Mouse (Mus musculus): ENCODE measurements at regions not wholly inside any gene's neighbourhood (a gene's known extent, or its start where the extent isn't known, plus 50 kb on each side); places are given as distances from the start of the nearest gene placed in this dataset.
A peak's percentile ranks its signal among the peaks of the same experiment; 100 is the strongest.

- no peak overlapping the region for H3K4me3 ChIP-seq (ENCODE audit: low read depth, low read length)
- no peak for ATAC-seq
- peaks cover 27% of the 10 kb centered on the region for H3K4me1 ChIP-seq (ENCODE audit: control insufficient read depth, insufficient read depth, low read length)
- no peaks in the 10 kb centered on the region for H3K27me3 ChIP-seq (ENCODE audit: control insufficient read depth, insufficient read depth, low read depth, low read length)
- WGBS: 82% methylated on average over 5 of the region's 5 CpGs
- no peak overlapping the region for H3K9ac ChIP-seq (ENCODE audit: low read depth, low read length)
- H3K9me3 ChIP-seq (replicated peaks; ENCODE audit: control insufficient read depth, low read length, poor library complexity, severe bottlenecking): no peaks in the 10 kb centered on the region
- H3K4me2 ChIP-seq (ENCODE audit: low read length): no peak overlapping the region
- H3K36me3 ChIP-seq (ENCODE audit: control insufficient read depth, insufficient read depth, low read length): no peaks in the 10 kb centered on the region
- H3K27ac ChIP-seq (ENCODE audit: low read length): no peak overlapping the region
These were observed 159.3 kb upstream of the Ccdc122 start for GRCm38 (mm10) chr14:76877306-76877705.

- no peak overlapping the region for H3K4me2 ChIP-seq (ENCODE audit: low read length)
- no peaks in the 10 kb centered on the region for H3K36me3 ChIP-seq (ENCODE audit: control insufficient read depth, insufficient read depth, low read length)
- no peak overlapping the region for H3K9ac ChIP-seq (ENCODE audit: low read depth, low read length)
- no peak for ATAC-seq
- no peaks in the 10 kb centered on the region for H3K9me3 ChIP-seq (replicated peaks; ENCODE audit: control insufficient read depth, low read length, poor library complexity, severe bottlenecking)
- no peak overlapping the region for H3K27ac ChIP-seq (ENCODE audit: low read length)
- H3K27me3 ChIP-seq (ENCODE audit: control insufficient read depth, insufficient read depth, low read depth, low read length): no peaks in the 10 kb centered on the region
- H3K4me1 ChIP-seq (ENCODE audit: control insufficient read depth, insufficient read depth, low read length): peaks cover 22% of the 10 kb centered on the region
- no peak overlapping the region for H3K4me3 ChIP-seq (ENCODE audit: low read depth, low read length)
- WGBS: 52% methylated on average over 7 of the region's 7 CpGs
These were observed 160.6 kb upstream of the Ccdc122 start for GRCm38 (mm10) chr14:76876015-76876414.

- 45% methylated on average over 8 of the region's 8 CpGs for WGBS
- Histone ChIP-seq H3K9ac (ENCODE audit: low read depth, low read length) (no peak overlapping the region), H3K27ac (ENCODE audit: low read length) (peak overlapping the region; percentile 76), H3K36me3 (ENCODE audit: control insufficient read depth, insufficient read depth, low read length) (no peaks in the 10 kb centered on the region), H3K27me3 (ENCODE audit: control insufficient read depth, insufficient read depth, low read depth, low read length) (no peaks in the 10 kb centered on the region), H3K9me3 (replicated peaks; ENCODE audit: control insufficient read depth, low read length, poor library complexity, severe bottlenecking) (no peaks in the 10 kb centered on the region), H3K4me3 (ENCODE audit: low read depth, low read length) (no peak overlapping the region), H3K4me2 (ENCODE audit: low read length) (no peak overlapping the region), H3K4me1 (ENCODE audit: control insufficient read depth, insufficient read depth, low read length) (peaks cover 22% of the 10 kb centered on the region)
- ATAC-seq: 0 out of 2 replicates have a peak, but pooled peaks have one; percentile 25
These were observed 161.2 kb upstream of the Ccdc122 start for GRCm38 (mm10) chr14:76875266-76875900.

GRCm38 (mm10) chr14:76874542-76875265, 161.9 kb upstream of the Ccdc122 start:
- Histone ChIP-seq H3K36me3 (ENCODE audit: control insufficient read depth, insufficient read depth, low read length) (no peaks in the 10 kb centered on the region), H3K27me3 (ENCODE audit: control insufficient read depth, insufficient read depth, low read depth, low read length) (no peaks in the 10 kb centered on the region), H3K4me3 (ENCODE audit: low read depth, low read length) (no peak overlapping the region), H3K9ac (ENCODE audit: low read depth, low read length) (0 out of 2 replicates have a peak overlapping the region, but pooled peaks have one; percentile 41), H3K4me1 (ENCODE audit: control insufficient read depth, insufficient read depth, low read length) (peaks cover 22% of the 10 kb centered on the region), H3K4me2 (ENCODE audit: low read length) (no peak overlapping the region), H3K9me3 (replicated peaks; ENCODE audit: control insufficient read depth, low read length, poor library complexity, severe bottlenecking) (no peaks in the 10 kb centered on the region), H3K27ac (ENCODE audit: low read length) (peak overlapping the region; percentile 76)
- peak; percentile 90 for ATAC-seq
- WGBS: 20% methylated on average over 8 of the region's 8 CpGs

GRCm38 (mm10) chr14:76873684-76874083, 162.9 kb upstream of the Ccdc122 start:
- no peaks in the 10 kb centered on the region for H3K36me3 ChIP-seq (ENCODE audit: control insufficient read depth, insufficient read depth, low read length)
- 81% methylated on average over 5 of the region's 5 CpGs for WGBS
- no peaks in the 10 kb centered on the region for H3K27me3 ChIP-seq (ENCODE audit: control insufficient read depth, insufficient read depth, low read depth, low read length)
- H3K9ac ChIP-seq (ENCODE audit: low read depth, low read length): no peak overlapping the region
- no peak overlapping the region for H3K4me2 ChIP-seq (ENCODE audit: low read length)
- H3K4me3 ChIP-seq (ENCODE audit: low read depth, low read length): no peak overlapping the region
- peak overlapping the region; percentile 26; the same call in 1 of the 2 replicates for H3K27ac ChIP-seq (ENCODE audit: low read length)
- no peak for ATAC-seq
- H3K4me1 ChIP-seq (ENCODE audit: control insufficient read depth, insufficient read depth, low read length): peaks cover 22% of the 10 kb centered on the region
- 0 out of 2 replicates have a peak, but pooled peaks cover 2% of the 10 kb centered on the region for H3K9me3 ChIP-seq (replicated peaks; ENCODE audit: control insufficient read depth, low read length, poor library complexity, severe bottlenecking)

GRCm38 (mm10) chr14:76872976-76873375, 163.6 kb upstream of the Ccdc122 start:
- no peak overlapping the region for H3K9ac ChIP-seq (ENCODE audit: low read depth, low read length)
- H3K9me3 ChIP-seq (replicated peaks; ENCODE audit: control insufficient read depth, low read length, poor library complexity, severe bottlenecking): 0 out of 2 replicates have a peak, but pooled peaks cover 2% of the 10 kb centered on the region
- no peaks in the 10 kb centered on the region for H3K36me3 ChIP-seq (ENCODE audit: control insufficient read depth, insufficient read depth, low read length)
- no peak overlapping the region for H3K27ac ChIP-seq (ENCODE audit: low read length)
- peaks cover 22% of the 10 kb centered on the region for H3K4me1 ChIP-seq (ENCODE audit: control insufficient read depth, insufficient read depth, low read length)
- ATAC-seq: no peak
- H3K4me3 ChIP-seq (ENCODE audit: low read depth, low read length): no peak overlapping the region
- 97% methylated on average over 6 of the region's 6 CpGs for WGBS
- no peaks in the 10 kb centered on the region for H3K27me3 ChIP-seq (ENCODE audit: control insufficient read depth, insufficient read depth, low read depth, low read length)
- H3K4me2 ChIP-seq (ENCODE audit: low read length): no peak overlapping the region

- WGBS: 84% methylated on average over 7 of the region's 7 CpGs
- Histone ChIP-seq H3K36me3 (ENCODE audit: control insufficient read depth, insufficient read depth, low read length) (no peaks in the 10 kb centered on the region), H3K27ac (ENCODE audit: low read length) (no peak overlapping the region), H3K4me3 (ENCODE audit: low read depth, low read length) (no peak overlapping the region), H3K9me3 (replicated peaks; ENCODE audit: control insufficient read depth, low read length, poor library complexity, severe bottlenecking) (0 out of 2 replicates have a peak, but pooled peaks cover 2% of the 10 kb centered on the region), H3K4me2 (ENCODE audit: low read length) (no peak overlapping the region), H3K27me3 (ENCODE audit: control insufficient read depth, insufficient read depth, low read depth, low read length) (no peaks in the 10 kb centered on the region), H3K4me1 (ENCODE audit: control insufficient read depth, insufficient read depth, low read length) (peaks cover 22% of the 10 kb centered on the region), H3K9ac (ENCODE audit: low read depth, low read length) (no peak overlapping the region)
- ATAC-seq: no peak
These were observed 164.1 kb upstream of the Ccdc122 start for GRCm38 (mm10) chr14:76872510-76872909.

- WGBS: 88% methylated on average over 3 of the region's 3 CpGs
- ATAC-seq: no peak
- no peak overlapping the region for H3K27ac ChIP-seq (ENCODE audit: low read length)
These were observed 167.7 kb upstream of the Ccdc122 start for GRCm38 (mm10) chr14:76868831-76869230.

GRCm38 (mm10) chr14:76868131-76868530, 168.4 kb upstream of the Ccdc122 start:
- H3K4me2 ChIP-seq (ENCODE audit: low read length): no peak overlapping the region
- H3K9me3 ChIP-seq (replicated peaks; ENCODE audit: control insufficient read depth, low read length, poor library complexity, severe bottlenecking): 0 out of 2 replicates have a peak, but pooled peaks cover 2% of the 10 kb centered on the region
- H3K4me1 ChIP-seq (ENCODE audit: control insufficient read depth, insufficient read depth, low read length): no peaks in the 10 kb centered on the region
- H3K27ac ChIP-seq (ENCODE audit: low read length): no peak overlapping the region
- H3K36me3 ChIP-seq (ENCODE audit: control insufficient read depth, insufficient read depth, low read length): no peaks in the 10 kb centered on the region
- no peak overlapping the region for H3K4me3 ChIP-seq (ENCODE audit: low read depth, low read length)
- no peaks in the 10 kb centered on the region for H3K27me3 ChIP-seq (ENCODE audit: control insufficient read depth, insufficient read depth, low read depth, low read length)
- ATAC-seq: no peak
- 90% methylated on average over 5 of the region's 5 CpGs for WGBS
- no peak overlapping the region for H3K9ac ChIP-seq (ENCODE audit: low read depth, low read length)

More at GRCm38 (mm10) chr14:76868831-76869230, 167.7 kb upstream of the Ccdc122 start:
- peaks cover 1% of the 10 kb centered on the region; the same call in 1 of the 2 replicates for H3K4me1 ChIP-seq (ENCODE audit: control insufficient read depth, insufficient read depth, low read length)
- no peak overlapping the region for H3K9ac ChIP-seq (ENCODE audit: low read depth, low read length)
- no peak overlapping the region for H3K4me3 ChIP-seq (ENCODE audit: low read depth, low read length)
- no peaks in the 10 kb centered on the region for H3K36me3 ChIP-seq (ENCODE audit: control insufficient read depth, insufficient read depth, low read length)
- no peak overlapping the region for H3K4me2 ChIP-seq (ENCODE audit: low read length)
- H3K9me3 ChIP-seq (replicated peaks; ENCODE audit: control insufficient read depth, low read length, poor library complexity, severe bottlenecking): 0 out of 2 replicates have a peak, but pooled peaks cover 2% of the 10 kb centered on the region
- H3K27me3 ChIP-seq (ENCODE audit: control insufficient read depth, insufficient read depth, low read depth, low read length): no peaks in the 10 kb centered on the region
